Mouse (Mus musculus) thymus, adult 2 months (tissue): ENCODE measurements around the gene Gm37240. TPM values are rescaled to one million over a fixed set of nuclear protein-coding genes. Genes with fewer than 3 reads are reported as not detected.

Experiments
- DNase-seq: peaks from one replicate; pipeline ENCODE4 v3.0.0; 2021
- H3K27ac ChIP-seq: fragments of 200-500 bp; 2 replicates; pipeline ENCODE4 v1.5.1; 2012; ENCODE audit warnings: low read length, control low read depth; ENCODE audit not compliant: control insufficient read depth, insufficient read depth
- H3K27me3 ChIP-seq: fragments of 200-500 bp; 2 replicates; pipeline ENCODE4 v1.6.1; 2012; ENCODE audit warnings: mild to moderate bottlenecking, low read length, moderate library complexity, mixed read lengths; ENCODE audit not compliant: control insufficient read depth, insufficient read depth
- H3K36me3 ChIP-seq: fragments of 200-500 bp; 2 replicates; pipeline ENCODE4 v1.6.1; 2012; ENCODE audit warnings: mild to moderate bottlenecking, low read length, moderate library complexity; ENCODE audit not compliant: control insufficient read depth, insufficient read depth
- H3K4me1 ChIP-seq: fragments of 200-500 bp; replicated peaks from 2 replicates; pipeline ENCODE4 v1.6.1; 2012; ENCODE audit warnings: low read length; ENCODE audit not compliant: control insufficient read depth, insufficient read depth
- H3K4me3 ChIP-seq: fragments of 200-500 bp; 2 replicates; pipeline ENCODE4 v1.5.1; 2012; ENCODE audit warnings: mild to moderate bottlenecking, low read length, control low read depth, moderate library complexity; ENCODE audit not compliant: control insufficient read depth, insufficient read depth
- CTCF ChIP-seq: fragments of 200-500 bp; IDR thresholded peaks from 2 replicates; pipeline ENCODE4 v1.5.1; 2012; ENCODE audit warnings: mild to moderate bottlenecking, control low read depth, low read length, moderate library complexity, borderline replicate concordance; ENCODE audit not compliant: control insufficient read depth, poor library complexity, insufficient read depth; ENCODE audit errors: extremely low read depth
- POLR2A ChIP-seq: fragments of 200-500 bp; IDR thresholded peaks from 2 replicates; pipeline ENCODE4 v1.6.1; 2012; ENCODE audit warnings: mild to moderate bottlenecking, low read length, control low read depth, moderate library complexity; ENCODE audit not compliant: control insufficient read depth, poor library complexity, insufficient read depth; ENCODE audit errors: extremely low read depth
- WGBS: fragments of 180-500 bp; shearing (Covaris S2); methylation state at CpG from one replicate; pipeline ENCODE4 v1.1.7; 2018; 5-methylcytosine and 5-hydroxymethylcytosine counted together
- polyA plus RNA-seq: library from polyadenylated mRNA; depleted of rRNA; stranded (reverse); fragments of >200 nt; gene quantifications from 2 replicates; pipeline ENCODE4 v1.2.3, GENCODE M21; 2012

Gene Gm37240
- polyA plus RNA-seq, 1 experiment, result 7.0 TPM

DNA sequence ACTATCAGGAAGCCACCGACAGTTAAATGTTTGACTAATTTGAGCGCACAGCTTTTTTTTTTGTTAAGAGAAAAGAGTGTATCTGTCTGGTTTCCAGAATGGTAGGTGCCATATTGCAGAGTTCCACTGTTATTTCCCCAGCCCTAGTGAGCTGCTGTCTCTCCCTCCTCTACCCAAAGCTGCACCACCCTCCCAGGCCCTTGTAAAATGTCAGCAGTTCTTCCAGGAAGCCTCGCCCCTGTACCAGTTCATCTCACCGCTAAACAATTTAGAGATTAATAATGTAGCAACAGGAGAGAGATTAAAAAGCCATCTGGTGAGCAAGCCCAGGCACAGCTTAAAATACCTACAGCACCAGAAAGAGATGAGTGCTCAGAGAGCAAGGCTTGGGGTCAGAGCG, 518.2 kb downstream of the Gm37240 start:
- H3K27ac ChIP-seq, result no peak overlapping the region
- no peak for DNase-seq
- WGBS, result 88% methylated on average over 5 of the region's 5 CpGs

DNA sequence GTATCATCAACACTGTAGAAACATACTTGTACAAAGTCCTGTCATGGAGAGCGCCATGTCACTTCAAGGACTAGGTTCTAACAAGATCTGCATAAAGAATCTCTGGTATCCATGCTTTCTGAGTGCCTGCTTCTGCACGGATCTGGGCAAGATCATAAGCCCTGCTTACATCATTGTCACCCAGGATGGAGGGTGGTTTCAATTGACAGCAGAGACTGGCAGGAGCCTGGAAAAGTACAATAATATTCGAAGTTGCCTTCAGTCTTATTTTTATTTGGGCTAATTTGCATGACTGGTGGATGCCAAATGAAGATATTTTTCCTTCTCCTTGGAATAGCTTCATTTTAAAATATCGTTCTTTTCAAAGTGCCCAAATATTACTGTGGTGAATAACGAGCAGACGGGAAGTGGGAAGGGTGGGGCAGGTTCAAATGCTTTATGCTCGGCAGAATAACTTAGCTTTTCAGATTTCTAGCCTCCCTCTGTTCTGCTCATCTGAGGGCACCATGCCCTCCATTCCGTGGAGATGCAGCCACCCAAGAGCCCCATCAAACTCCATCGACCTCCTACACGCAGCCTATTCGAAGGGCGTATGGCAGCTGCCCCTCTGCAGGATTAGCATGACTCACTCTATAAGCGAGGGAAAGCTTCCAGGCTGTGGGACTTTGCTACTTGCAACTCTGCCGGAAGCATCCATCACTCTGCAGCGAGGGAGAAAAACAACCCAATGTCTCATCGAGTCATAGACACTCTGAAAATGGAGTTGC, 518.8 kb downstream of the Gm37240 start:
- Histone ChIP-seq H3K36me3 (no peaks in the 10 kb centered on the region), H3K27me3 (no peaks in the 10 kb centered on the region), H3K27ac (no peak overlapping the region), H3K4me3 (no peak overlapping the region), H3K4me1 (no peaks in the 10 kb centered on the region)
- no peak for DNase-seq
- TF ChIP-seq CTCF (no peak), POLR2A (no peak)
- WGBS, result 87% methylated on average over 16 of the region's 16 CpGs

More for the DNA sequence above, 518.2 kb downstream of the Gm37240 start:
- H3K4me3 ChIP-seq, result no peak overlapping the region
- no peaks in the 10 kb centered on the region for H3K27me3 ChIP-seq
- TF ChIP-seq POLR2A (no peak), CTCF (no peak)
- H3K36me3 ChIP-seq, result no peaks in the 10 kb centered on the region
- no peaks in the 10 kb centered on the region for H3K4me1 ChIP-seq

DNA sequence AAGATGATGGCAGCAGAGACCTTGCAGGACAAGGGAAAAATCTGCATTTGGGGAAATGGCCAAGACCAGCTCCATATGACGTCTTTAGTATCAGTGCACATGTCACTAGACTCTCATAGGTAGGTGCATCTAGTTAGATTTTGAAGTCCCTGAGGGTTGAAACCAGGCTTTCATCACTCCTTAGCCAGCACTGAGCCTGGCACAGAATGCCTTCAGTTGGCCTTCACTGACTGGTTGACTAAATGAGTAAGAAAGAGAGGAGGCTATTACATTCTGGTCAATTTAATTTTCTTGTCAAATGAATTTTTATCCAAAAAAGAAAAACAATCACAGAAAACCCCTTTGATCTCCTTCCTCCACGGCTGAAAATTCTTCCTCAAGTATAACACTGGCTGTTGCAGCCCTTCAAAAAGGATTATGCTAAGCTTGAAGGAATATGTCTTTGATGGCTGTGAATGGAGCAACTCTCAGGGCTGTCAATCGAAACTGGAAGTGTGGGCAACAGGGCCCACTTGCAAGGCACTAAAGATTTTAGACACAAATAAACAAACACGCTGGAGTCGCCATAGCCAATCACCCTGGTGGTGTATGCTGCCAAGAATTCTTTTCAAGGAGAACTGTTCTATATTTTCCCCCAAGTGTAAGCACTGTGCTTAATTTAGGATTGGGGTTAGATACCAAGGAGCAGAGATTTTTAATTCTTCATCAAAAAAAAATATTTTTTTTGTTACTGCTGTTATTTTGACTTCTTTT, 522.6 kb downstream of the Gm37240 start:
- Histone ChIP-seq H3K36me3 (no peaks in the 10 kb centered on the region), H3K27ac (no peak overlapping the region)

DNA sequence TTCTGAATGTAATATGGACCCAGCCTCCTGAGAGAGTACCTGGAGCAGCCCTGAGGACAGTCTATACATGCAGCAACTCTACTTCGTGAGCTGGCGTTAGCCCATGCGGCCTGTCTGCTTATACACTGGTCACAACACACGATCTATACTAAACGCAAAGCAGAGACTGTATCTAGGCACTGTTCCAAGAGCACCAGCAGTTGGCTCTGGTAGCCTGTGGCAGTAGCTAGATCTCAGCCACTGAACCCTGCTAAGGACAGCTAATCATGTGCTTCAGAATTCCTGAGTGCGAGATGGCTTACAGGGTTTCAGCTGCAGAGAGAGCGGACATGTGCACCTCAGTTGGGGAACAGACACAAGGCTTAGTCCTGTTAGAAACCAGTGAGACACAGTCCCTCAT, 524.4 kb downstream of the Gm37240 start:
- H3K36me3 ChIP-seq, result no peaks in the 10 kb centered on the region
- DNase-seq, result no peak
- no peaks in the 10 kb centered on the region for H3K27me3 ChIP-seq
- 93% methylated on average over 7 of the region's 7 CpGs for WGBS
- no peaks in the 10 kb centered on the region for H3K4me1 ChIP-seq
- TF ChIP-seq CTCF (no peak), POLR2A (no peak)
- no peak overlapping the region for H3K27ac ChIP-seq
- H3K4me3 ChIP-seq, result no peak overlapping the region

More for the DNA sequence above, 522.6 kb downstream of the Gm37240 start:
- H3K27me3 ChIP-seq, result no peaks in the 10 kb centered on the region
- H3K4me1 ChIP-seq, result no peaks in the 10 kb centered on the region
- TF ChIP-seq POLR2A (no peak), CTCF (no peak)
- DNase-seq, result no peak
- WGBS, result 91% methylated on average over 5 of the region's 5 CpGs
- no peak overlapping the region for H3K4me3 ChIP-seq

DNA sequence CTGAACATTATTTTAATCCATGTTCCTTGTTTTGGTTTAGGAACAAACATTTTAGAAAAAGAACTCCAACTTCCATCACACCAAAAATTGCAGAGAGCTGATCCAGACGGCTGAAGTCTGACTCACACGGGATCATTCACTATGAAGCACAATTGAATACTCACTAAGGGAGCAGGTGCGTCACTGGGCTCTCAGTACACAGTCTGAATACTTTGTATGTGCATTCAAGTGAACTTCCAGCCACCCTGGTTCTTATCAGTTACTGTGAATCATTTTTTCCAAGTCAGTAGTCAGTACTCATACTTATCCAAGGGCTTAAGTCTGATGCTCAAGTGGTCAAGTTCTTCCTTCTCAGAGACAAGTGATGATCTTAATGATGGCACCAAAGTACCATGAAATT, 530.9 kb downstream of the Gm37240 start:
- Histone ChIP-seq H3K27me3 (no peaks in the 10 kb centered on the region), H3K36me3 (no peaks in the 10 kb centered on the region), H3K4me3 (no peak overlapping the region), H3K4me1 (no peaks in the 10 kb centered on the region), H3K27ac (no peak overlapping the region)
- no peak for DNase-seq
- TF ChIP-seq POLR2A (no peak), CTCF (no peak)
- 94% methylated on average over 3 of the region's 3 CpGs for WGBS

DNA sequence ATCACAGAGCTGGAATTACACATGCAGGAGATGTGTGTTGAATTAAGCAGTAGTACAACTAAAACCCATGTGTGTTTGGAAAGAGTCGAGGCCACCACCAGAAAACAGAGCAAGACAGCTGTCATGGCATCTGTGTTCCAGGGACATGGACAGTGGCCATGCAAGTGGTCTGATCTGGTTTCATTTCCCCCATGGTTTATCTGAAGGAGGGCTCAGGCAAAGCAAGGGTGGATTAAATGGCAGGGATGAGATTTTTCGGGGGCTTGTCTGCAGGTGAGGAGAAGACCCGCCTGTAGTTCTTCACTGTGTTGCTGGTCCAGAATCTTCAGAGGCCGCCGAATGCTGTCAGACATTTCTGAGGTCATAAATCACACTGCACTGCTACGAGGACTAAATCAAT, 539.3 kb downstream of the Gm37240 start:
- 75% methylated on average over 6 of the region's 6 CpGs for WGBS
- DNase-seq, result no peak
- Histone ChIP-seq H3K4me1 (no peaks in the 10 kb centered on the region), H3K27ac (no peak overlapping the region), H3K36me3 (no peaks in the 10 kb centered on the region), H3K27me3 (no peaks in the 10 kb centered on the region), H3K4me3 (no peak overlapping the region)
- TF ChIP-seq CTCF (no peak), POLR2A (no peak)
